In genomic region chr1:133840530-133840929, GRCm38 (mm10) we compare ENCODE assay signal across 18 mouse cellular contexts. TPM values are rescaled to one million over a fixed set of nuclear protein-coding genes. Genes with fewer than 3 reads are reported as not detected.
DNase-seq lines count a peak whose midpoint lies in the region; ATAC-seq and TF ChIP-seq lines count a peak whose summit lies in the region.
"Had no signal": no experiment of that assay in that cellular context is flagged by ENCODE, and none has a peak within 500 bp of the region (broad histone marks: within the 10 kb centered on the region; RNA-seq: fewer than 3 reads in every experiment).

No protein-coding gene starts in this region.

- H3K27me3 ChIP-seq in hindbrain, embryonic 13.5 days = no peaks in the 10 kb centered on the region
- H3K27me3 ChIP-seq in hindbrain, embryonic 10.5 days (ENCODE audit: insufficient read depth, poor library complexity, severe bottlenecking) = no peaks in the 10 kb centered on the region
- H3K27me3 ChIP-seq in embryonic facial prominence, embryonic 10.5 days (replicated peaks; ENCODE audit: low read depth, poor library complexity, severe bottlenecking) = no peaks in the 10 kb centered on the region
- H3K27me3 ChIP-seq in forebrain, postnatal 0 days (ENCODE audit: insufficient read depth, low read length) = no peaks in the 10 kb centered on the region
- no peaks in the 10 kb centered on the region for H3K27me3 ChIP-seq in midbrain, embryonic 15.5 days (replicated peaks)

- peak overlapping the region; percentile 30 for H3K27ac ChIP-seq in hindbrain, embryonic 13.5 days
- no peak overlapping the region for H3K27ac ChIP-seq in hindbrain, embryonic 10.5 days
- peak overlapping the region; percentile 52 for H3K27ac ChIP-seq in embryonic facial prominence, embryonic 10.5 days (replicated peaks)
- no peak overlapping the region for H3K27ac ChIP-seq in forebrain, postnatal 0 days (ENCODE audit: low read depth, low read length)
- no peak overlapping the region for H3K27ac ChIP-seq in midbrain, embryonic 15.5 days
- H3K27ac ChIP-seq: kidney, postnatal 0 days had no signal

- no peaks in the 10 kb centered on the region for H3K9me3 ChIP-seq in hindbrain, embryonic 13.5 days
- no peaks in the 10 kb centered on the region for H3K9me3 ChIP-seq in hindbrain, embryonic 10.5 days
- H3K9me3 ChIP-seq in embryonic facial prominence, embryonic 10.5 days = no peaks in the 10 kb centered on the region
- H3K9me3 ChIP-seq in forebrain, postnatal 0 days (ENCODE audit: low read length) = no peaks in the 10 kb centered on the region
- H3K9me3 ChIP-seq in midbrain, embryonic 15.5 days = no peaks in the 10 kb centered on the region

- peaks cover 44% of the 10 kb centered on the region for H3K4me1 ChIP-seq in hindbrain, embryonic 13.5 days (replicated peaks)
- H3K4me1 ChIP-seq in hindbrain, embryonic 10.5 days (replicated peaks) = peaks cover 53% of the 10 kb centered on the region
- H3K4me1 ChIP-seq in embryonic facial prominence, embryonic 10.5 days = peaks cover 56% of the 10 kb centered on the region
- peaks cover 13% of the 10 kb centered on the region for H3K4me1 ChIP-seq in forebrain, postnatal 0 days (ENCODE audit: insufficient read depth)
- peaks cover 16% of the 10 kb centered on the region for H3K4me1 ChIP-seq in midbrain, embryonic 15.5 days

- H3K9ac ChIP-seq in hindbrain, embryonic 13.5 days = no peak overlapping the region
- no peak overlapping the region for H3K9ac ChIP-seq in forebrain, postnatal 0 days
- no peak overlapping the region for H3K9ac ChIP-seq in midbrain, embryonic 15.5 days
- H3K9ac ChIP-seq: liver, postnatal 0 days had no signal

- TF ChIP-seq CTCF in forebrain, postnatal 0 days (IDR thresholded peaks at IDR 0.05; ENCODE audit: low read depth) = no peak

- 40% methylated on average over 12 of the region's 12 CpGs for WGBS in hindbrain, embryonic 13.5 days
- 54% methylated on average over 12 of the region's 12 CpGs for WGBS in hindbrain, embryonic 10.5 days
- 49% methylated on average over 12 of the region's 12 CpGs for WGBS in embryonic facial prominence, embryonic 10.5 days
- WGBS in forebrain, postnatal 0 days = 57% methylated on average over 12 of the region's 12 CpGs
- 37% methylated on average over 12 of the region's 12 CpGs for WGBS in midbrain, embryonic 15.5 days

- no peak overlapping the region for H3K4me2 ChIP-seq in hindbrain, embryonic 13.5 days
- H3K4me2 ChIP-seq in forebrain, postnatal 0 days (ENCODE audit: low read depth) = no peak overlapping the region
- H3K4me2 ChIP-seq in midbrain, embryonic 15.5 days = no peak overlapping the region

- H3K36me3 ChIP-seq in hindbrain, embryonic 13.5 days = no peaks in the 10 kb centered on the region
- no peaks in the 10 kb centered on the region for H3K36me3 ChIP-seq in hindbrain, embryonic 10.5 days
- H3K36me3 ChIP-seq in embryonic facial prominence, embryonic 10.5 days (replicated peaks) = no peaks in the 10 kb centered on the region
- no peaks in the 10 kb centered on the region for H3K36me3 ChIP-seq in forebrain, postnatal 0 days (ENCODE audit: insufficient read depth)
- H3K36me3 ChIP-seq in midbrain, embryonic 15.5 days (replicated peaks) = no peaks in the 10 kb centered on the region

- no peak for DNase-seq in hindbrain, embryonic 10.5 days (ENCODE audit: low spot score)
- DNase-seq in embryonic facial prominence, embryonic 10.5 days (ENCODE audit: low spot score) = peak; percentile 34
- DNase-seq in forebrain, postnatal 0 days = peak; percentile 25
- DNase-seq in embryo, embryonic 10.5 days (ENCODE audit: low spot score) = no peak
- no peak for DNase-seq in thymus, postnatal 25 days
- DNase-seq in lung, postnatal 10 days = no peak
- DNase-seq: B cell, adult 2 months; cerebellum, adult 2 months; cerebellum, postnatal 36 days; gastrocnemius, postnatal 14 days; kidney, adult 11 months; liver, postnatal 0 days; lung, postnatal 14 days; right cerebral cortex, postnatal 4 days had no signal

- no peak overlapping the region for H3K4me3 ChIP-seq in hindbrain, embryonic 13.5 days
- H3K4me3 ChIP-seq in hindbrain, embryonic 10.5 days = no peak overlapping the region
- no peak overlapping the region for H3K4me3 ChIP-seq in embryonic facial prominence, embryonic 10.5 days
- no peak overlapping the region for H3K4me3 ChIP-seq in forebrain, postnatal 0 days (ENCODE audit: low read depth, low read length)
- no peak overlapping the region for H3K4me3 ChIP-seq in midbrain, embryonic 15.5 days
- H3K4me3 ChIP-seq: erythroblast, embryonic 14.5 days had no signal

- no peak; the same call in 1 of the 2 replicates for ATAC-seq in hindbrain, embryonic 13.5 days (ENCODE audit: low FRiP score)
- ATAC-seq in forebrain, postnatal 0 days = peak; percentile 45; the same call in 1 of the 2 replicates
- peak; percentile 37; the same call in 1 of the 2 replicates for ATAC-seq in midbrain, embryonic 15.5 days (replicated peaks)
- ATAC-seq: liver, postnatal 0 days had no signal

RNA-seq across cellular contexts. Expression of gene Atp2b4, which starts 39.7 kb away (rescaled TPM):
- 12.1 and 13.1 TPM in 2 replicates for polyA plus RNA-seq in hindbrain, embryonic 13.5 days (2015; fragmentation: Nextera tagmentation; extraction: Ambion mirVana)
- 4.2 and 4.6 TPM in 2 replicates for polyA plus RNA-seq in hindbrain, embryonic 10.5 days (2016; fragmentation: Nextera tagmentation; extraction: Ambion mirVana)
- 4.7 and 5.2 TPM in 2 replicates for polyA plus RNA-seq in embryonic facial prominence, embryonic 10.5 days (2016; fragmentation: Nextera tagmentation; extraction: Ambion mirVana)
- 60.2 and 69.1 TPM in 2 replicates for total RNA-seq in forebrain, postnatal 0 days (2014; rRNA removed)
- polyA plus RNA-seq in forebrain, postnatal 0 days (2015; fragmentation: Nextera tagmentation; extraction: Ambion mirVana) = 6.5 and 11.4 TPM in 2 replicates
- 11.3 and 11.6 TPM in 2 replicates for polyA plus RNA-seq in midbrain, embryonic 15.5 days (2015; fragmentation: Nextera tagmentation; extraction: Ambion mirVana)

Comparison
In these comparisons a context has a peak if more than half of its experiments do, and no peak if none do; other contexts are left out.
1. H3K27ac ChIP-seq: peak in hindbrain, embryonic 13.5 days (single experiment) and embryonic facial prominence, embryonic 10.5 days (single experiment); none in hindbrain, embryonic 10.5 days (single experiment), forebrain, postnatal 0 days (single experiment) and midbrain, embryonic 15.5 days (single experiment).
2. DNase-seq: peak in embryonic facial prominence, embryonic 10.5 days (single experiment) and forebrain, postnatal 0 days (single experiment); none in hindbrain, embryonic 10.5 days (single experiment), embryo, embryonic 10.5 days (single experiment), thymus, postnatal 25 days (single experiment) and lung, postnatal 10 days (single experiment).